Mouse (Mus musculus) spleen, postnatal 4 days (tissue): Measurements from ENCODE around the gene Ephb1.

Source experiments
- DNase-seq, 2 experiments: peaks; one replicate each; pipeline ENCODE4 v3.0.0; 2022; ENCODE audit warnings: low spot score in 2 of 2

Ephb1 gene

DNA sequence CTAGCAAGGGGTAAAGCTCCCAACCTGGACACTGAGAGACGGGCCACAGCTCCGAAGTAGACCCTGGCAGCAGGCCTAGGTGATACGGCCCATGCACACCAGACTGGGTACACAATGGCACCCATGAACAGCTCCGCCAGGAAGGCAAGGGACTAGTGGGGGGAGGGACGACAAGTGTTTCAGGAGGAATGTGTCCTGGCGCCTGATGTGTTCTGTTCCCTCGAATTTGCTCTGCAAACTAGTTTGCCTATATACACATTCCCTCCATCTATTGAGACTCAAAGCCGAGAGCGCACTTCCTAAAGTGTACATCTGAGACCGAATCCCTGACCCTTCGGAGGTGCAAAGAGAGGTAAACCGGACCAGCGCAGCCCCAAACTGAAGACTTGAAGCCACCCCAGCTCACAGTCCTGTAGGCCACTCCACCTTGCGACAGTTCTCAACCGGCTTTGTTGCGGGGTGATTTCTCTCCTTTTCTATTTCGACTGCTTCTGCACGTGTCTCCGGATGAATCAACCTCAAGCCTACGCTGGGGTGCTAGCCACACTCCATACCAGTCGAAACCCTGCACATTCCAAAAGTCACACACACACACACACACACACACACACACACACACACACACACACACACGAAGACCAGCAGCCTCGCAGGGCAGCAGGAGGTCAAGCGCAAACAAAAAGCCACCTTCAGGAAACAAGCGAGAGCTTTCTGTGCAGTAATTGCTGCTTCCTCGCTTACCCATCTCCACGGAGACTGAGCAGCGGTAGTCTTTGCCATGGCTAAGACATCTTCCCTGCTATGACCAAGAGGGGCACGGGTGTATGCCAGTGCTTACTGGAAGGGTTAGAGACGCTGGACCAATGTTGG is 2.1 kb downstream of the Ephb1 start:
- no peak for DNase-seq

DNA sequence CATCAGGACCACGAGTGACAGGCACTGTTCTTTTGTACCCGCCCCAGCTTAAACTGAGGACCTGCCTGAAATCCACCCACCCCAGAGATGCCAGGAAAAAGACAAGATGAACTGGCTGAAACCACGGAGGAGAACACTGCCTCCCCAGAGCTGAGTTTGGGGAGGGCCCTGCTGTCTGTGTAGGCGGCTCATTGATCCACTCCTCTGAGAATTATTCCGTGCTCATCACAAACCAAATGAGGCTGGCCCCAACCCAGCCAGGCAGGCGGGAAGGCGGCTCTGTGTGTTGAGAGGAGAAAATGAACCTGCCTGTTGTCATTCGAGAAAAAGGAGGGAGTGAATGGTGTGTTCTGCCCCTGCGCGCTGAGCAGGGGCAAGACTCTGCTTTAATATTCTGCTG is 2.8 kb downstream of the Ephb1 start:
- no peak for DNase-seq

DNA sequence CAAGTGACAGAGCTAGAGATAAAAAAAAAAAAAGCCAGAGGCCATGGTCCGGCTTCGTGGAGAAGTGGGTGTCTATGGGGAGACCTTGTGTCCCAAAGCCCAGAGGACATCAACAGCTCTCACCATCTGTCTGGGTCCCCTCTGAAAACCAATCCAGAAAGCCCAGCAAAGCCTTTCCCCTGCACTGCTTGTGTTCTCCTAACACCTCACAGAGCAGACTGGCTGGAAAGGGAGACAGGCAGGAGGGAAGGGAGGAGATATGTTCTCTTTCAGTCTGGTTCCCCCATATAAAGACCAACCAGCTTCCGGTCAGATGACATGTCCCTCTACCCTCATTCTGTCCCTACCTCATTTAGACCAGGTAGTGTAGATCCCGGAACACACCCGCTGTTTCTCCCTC is 3.3 kb downstream of the Ephb1 start:
- DNase-seq: no peak

DNA sequence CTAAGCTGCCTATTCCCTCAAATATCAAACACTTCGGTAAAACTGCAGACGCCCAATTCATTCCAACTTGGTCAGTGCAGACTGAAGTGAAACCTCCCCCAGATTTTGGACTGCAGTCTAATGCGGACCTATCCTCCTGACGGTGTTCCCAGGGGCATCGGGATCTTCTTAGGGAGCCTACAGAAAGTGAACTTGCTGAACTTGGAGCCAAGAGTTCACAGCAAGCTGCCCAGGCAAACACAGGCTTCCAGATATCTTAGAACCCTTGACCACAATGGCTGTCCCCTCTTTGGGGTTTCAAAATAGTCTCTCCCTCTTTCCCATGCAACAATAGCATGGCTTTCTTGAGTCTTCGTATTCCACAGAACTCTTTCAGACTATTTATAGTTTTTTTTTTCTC is 3.8 kb downstream of the Ephb1 start:
- no peak for DNase-seq

DNA sequence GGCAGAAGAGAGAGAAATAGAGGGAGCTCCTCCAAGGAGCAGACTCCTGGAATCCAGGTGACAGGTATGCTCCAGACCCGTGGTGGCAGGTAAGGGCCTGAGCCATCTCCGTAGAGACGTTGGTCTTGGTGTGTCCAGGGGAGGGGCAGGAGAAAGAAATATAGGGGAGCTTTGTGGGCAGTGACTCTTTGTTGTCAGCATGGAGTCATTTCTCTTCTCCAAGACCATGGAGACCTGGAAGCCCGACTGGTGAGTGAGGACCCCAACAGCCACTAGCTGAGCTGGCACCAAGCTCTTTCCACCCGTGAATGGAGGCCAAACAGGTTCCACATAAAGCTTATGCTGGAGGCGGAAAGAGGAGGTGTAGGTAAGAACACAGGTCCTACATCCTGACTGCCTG is 4.4 kb downstream of the Ephb1 start:
- DNase-seq: no peak

DNA sequence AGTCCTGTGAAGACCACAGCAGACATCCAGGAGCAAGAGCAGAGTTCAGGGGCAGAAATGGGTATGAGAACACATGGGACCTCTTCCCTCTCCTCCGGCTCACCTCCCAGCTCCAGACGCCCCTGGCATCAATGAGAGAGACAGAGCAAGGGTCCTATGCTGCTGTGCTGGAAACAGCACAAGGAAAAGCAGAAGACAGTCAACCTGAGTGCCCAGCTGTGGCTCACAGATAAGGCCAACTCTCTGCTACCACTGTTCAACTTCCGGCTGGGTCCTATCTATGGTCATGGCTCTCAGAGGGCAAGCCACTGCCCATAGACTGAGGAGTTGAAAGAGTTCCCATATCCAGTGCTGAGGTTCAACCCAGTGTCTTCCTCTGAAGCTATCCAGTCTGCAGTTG is 7.7 kb downstream of the Ephb1 start:
- DNase-seq: no peak

DNA sequence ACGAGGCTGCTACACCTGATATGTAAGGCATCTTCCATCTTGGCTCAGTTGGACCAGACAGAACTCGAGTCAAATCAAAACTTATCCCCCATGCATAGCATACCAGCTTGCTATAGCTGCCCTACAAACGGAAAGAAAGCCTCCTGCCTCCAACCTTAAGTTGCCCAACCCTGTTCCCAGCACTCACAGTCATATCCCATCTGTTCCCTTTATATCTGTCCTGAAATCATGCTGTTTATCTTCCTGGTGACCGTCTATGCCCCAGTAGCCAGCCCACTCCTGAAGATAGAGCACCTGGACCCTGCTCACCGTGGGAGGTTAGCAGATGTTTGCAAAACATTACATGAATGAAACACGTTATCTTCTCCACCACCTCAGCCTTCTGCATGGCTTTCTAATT is 9.0 kb downstream of the Ephb1 start:
- DNase-seq: no peak

DNA sequence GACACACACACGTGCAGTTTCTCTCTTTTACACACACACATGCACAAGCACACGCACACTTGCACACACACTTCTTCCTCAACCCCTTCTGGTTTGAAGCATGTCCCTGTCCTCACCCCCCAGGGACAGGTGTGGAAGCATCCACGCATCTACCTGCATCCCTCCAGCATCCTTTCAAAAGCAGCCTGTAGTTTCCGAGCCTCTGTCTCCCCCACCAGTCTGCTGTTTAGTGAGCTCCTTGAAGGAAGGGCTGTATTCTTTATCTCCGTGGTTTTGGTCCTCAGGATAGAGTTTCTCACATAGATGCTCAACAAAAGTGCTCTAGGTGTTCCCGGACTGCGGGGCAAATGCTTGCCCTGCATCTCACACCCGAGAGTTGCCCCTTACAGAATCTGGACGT is 9.4 kb downstream of the Ephb1 start:
- DNase-seq: no peak

DNA sequence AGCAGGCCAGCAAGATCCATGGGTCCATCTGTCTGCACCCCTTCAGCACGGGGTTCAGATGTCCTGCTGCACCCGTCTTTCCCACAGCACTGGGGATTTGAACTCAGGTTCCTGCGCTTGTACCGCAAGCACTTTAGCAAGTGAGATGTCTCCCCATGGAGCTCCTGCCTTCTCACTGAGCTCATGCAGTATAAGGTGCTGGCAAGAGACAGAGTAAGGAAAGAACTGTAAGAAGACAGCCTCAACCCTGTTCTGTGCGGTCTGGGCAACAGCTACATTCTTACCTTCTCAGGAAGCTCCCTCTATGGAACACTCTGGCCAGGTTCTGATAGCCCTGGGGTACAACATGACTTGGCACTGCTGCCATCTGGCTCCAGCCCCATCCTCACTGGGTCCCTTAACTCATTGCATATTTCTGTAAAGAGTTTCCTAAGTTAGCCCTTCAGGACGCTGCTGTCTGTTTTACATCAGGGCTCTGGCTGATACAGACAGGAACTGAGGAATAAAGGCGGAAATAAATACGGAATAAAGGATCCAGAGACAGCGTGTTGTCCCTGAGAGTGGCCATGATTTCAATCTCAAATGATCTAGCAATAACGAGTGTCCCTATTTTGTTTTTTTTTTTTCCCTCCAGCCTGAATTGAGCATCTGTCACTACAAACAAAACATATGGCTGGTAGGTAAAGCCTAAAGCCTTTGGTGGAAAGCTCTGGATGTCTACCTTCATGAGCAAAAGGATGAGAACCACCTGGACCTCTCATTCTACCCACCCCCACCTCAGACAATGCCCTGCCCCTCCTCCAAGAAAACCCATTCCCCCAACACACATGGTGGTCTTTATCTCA is 10.2 kb downstream of the Ephb1 start:
- no peak for DNase-seq

DNA sequence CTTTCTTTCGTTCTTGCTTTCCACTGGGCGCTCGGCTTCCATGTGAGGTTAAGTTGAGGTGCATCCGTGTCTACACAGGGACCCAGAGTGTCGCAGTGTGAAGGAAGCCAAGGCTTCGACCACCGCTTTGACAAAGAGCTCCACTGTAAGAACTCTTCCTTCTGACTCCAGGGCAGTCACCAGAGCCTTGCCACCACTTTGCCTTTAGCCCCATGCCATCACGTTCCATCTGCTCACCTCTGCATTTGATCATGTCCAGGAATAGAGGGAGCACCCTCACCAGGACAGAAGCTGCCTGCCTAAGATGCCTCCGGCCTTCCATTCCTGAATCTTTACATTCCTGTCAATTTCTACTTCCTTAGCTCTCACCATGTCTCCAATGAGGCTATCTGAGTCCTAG is 11.4 kb downstream of the Ephb1 start:
- DNase-seq: no peak

DNA sequence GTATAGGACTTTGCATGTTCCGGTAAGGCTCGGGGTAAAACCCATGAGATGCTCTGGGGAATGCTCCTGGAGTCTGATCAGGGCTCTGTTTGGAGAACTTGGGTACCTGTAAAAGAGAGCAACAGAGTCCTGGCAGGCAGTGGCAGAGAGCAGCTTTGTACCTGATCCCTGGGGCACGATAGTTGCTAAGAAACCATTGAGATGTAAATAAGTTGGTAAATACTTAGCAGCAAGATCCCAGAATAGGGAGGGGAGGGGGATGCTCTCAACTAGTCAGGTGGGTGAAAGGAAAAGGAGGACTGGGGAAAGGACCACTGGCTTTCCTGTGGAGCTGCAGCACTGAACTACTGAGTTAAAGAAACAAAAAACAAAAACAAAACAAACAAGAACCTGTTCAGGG is 12.5 kb downstream of the Ephb1 start:
- DNase-seq: no peak

DNA sequence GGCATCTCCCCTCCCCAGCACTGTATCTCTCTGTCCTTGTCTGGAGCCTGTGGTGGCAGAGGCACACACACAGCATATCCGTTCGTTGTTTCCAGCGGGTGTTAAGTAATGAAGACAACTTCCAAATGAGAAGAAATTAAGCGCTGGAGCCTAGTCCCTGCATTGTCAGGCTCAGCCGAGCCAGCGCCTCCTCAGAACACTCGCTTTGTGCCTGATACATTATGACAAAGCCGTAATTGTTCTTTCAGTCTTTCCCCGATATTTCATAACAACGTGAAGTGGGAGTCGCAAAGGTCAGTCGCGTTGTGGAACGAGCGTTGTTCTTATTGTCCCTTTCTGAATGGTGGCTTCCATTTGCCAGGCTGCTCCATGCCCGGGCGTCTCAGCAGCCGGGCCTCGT is 13.7 kb downstream of the Ephb1 start:
- no peak for DNase-seq

DNA sequence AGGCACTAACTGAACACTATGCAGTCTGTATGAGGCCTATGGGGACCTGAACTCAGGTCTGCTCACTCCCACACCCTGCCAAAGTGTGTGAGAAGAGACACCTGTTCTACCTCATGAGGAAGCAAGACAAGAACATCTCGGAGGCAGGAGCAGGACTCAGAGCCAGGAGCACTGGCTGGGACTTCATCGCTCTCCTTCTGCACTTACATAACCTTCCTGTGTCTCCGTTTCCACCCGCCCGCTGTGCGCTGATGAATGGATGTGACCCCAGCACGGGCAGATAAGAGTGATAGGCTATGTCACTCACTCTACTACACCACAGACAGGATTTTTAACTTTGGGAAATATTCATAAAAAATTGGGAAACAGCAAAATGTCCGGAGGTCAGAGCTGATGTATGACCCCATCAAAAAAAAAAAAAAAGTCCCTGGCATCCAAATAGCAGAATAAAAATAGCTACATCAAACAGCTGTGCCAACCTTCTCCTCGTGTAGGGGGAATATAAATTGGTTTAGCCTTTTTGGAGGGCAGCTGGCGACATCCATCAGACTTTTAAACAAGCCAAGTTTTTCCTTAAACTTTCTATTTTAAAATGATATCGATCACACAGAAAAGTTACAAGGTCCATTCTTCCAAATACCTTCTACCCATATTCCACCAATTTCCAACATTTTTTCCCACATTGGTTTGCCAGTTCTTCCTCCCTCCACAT is 18.8 kb downstream of the Ephb1 start:
- no peak for DNase-seq

DNA sequence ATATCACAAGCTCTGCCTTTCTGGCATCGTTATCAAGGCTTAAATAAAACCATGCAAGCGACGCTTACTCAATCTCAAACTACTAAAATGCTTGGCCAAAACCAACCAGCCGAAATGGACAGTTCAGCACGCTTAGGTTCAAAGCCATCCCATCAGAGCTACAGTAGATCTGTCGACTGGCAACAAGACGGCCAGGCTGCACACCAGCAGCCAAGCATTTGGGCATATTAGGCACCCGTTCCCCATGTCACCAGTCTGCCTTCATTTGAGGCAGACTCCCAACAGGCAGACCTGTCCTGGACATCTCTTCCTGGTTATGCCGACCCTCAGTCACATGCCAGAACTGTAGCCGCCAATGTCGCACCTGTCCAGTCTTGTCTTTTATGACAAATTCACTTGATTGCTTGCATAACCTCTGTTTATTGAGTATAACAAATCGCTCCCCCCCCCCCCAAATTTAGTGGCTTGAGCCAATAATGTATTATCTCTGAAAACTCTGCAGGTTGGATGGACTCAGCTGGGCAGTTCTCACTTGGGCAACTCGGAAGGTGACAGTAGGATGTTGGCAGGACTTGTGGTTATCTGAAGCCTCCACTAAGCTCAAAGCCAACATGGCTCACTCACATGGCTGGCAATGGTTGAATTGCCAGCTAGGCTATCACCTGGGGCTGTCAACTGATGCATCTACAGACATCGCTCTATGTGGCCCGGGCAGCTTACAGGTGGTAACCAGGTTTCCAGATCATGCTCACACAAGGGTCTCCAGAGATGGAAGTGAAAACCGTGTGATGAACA is 24.0 kb downstream of the Ephb1 start:
- DNase-seq: no peak

DNA sequence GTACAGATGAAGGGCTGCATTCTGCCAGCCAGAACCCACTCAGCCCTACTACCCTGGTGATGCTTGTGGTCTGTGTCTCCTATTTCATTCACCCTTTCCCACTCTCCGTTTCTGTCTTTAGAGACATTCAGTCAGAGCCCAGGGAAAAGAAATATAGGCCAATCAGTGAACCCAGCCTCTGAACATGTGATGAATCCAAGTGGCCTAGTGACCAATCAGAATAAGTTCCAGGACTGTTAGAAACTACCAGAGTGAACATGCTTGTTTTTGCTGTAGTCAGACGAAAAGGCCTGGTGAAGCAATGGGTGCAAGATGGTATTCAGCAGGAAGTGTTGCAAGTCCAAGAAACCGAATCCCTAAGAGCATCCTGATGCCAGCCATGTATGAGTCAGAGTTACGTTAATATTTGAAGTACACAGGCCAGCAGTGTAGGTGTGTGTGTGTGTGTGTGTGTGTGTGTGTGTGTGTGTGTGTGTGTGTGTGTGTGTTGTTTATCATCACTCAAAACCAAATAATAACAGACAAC is 26.8 kb downstream of the Ephb1 start:
- DNase-seq: no peak

DNA sequence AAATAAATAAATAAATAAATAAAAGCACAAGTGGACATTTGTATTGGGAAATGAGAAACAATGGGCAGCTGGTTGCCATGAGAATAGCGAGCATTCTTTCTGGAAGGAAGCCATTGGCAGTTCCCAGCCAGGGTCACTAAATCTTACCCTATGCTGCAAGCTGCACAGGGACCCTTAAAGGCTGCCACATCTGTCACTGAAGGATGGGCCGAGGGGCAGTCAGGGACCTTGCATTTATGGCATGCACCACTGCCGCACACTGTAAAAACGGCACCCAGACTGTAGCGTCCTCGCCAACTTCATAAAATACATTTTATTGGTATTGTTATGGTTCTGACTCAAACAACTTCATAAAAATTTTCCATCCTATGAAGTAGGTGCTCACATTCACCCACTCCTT is 39.1 kb downstream of the Ephb1 start:
- DNase-seq: no peak

DNA sequence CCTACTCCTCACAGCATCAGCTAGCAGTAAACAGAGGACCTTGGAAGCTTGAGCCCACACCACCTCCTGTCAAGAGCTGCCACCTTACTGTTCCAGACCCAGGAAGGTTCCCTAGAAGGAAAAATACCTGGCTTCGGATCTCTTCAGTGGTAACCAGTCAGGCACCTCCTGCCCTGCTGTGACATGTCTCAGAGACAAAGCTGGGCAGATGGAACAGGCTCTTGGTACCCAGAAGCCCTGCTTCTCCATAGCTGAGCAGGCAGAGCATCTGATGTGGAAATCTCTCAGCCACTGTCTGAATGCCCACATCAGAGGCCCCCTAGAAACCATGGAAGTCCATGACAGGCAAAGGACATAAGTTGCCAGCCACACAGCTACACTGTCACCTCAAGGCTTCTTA is 39.7 kb downstream of the Ephb1 start:
- no peak for DNase-seq

DNA sequence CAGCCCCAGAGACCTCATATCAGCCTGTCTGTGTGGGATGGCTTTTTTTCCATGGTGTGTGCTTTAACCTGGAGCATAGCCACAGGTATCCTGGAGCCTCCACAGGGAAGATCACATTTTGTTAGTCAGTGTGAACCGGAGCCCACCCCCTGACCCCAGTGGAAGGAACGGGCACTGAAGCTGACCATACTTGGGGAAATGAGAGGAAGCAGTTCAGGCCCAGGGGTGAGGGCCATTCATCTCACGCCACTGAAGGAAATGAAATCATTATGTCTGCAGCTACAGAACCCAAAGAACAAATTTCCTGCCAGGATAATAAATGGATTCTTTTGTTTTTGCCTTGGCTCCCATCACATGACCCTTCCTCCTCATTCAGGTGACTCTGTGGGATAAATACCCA is 44.1 kb downstream of the Ephb1 start:
- DNase-seq: no peak

DNA sequence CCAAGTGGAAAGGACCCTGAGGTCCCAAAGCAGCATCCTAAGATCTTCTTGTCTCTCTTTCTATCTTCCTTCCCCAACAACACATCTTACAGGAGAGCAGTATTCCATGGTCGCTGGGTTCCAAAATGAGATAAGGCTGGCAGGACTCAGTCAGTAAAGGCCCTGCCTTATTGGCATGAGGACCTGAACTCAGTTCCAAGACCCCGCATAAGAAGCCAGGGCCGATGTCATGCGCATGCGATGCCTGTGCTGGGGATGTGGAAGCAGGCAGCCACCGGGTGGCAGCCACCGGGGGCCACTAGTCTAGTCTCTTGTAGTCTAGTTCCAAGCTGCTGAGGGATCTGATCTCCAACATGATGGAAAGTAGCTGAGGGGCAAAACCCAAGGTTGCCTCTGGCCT is 45.2 kb downstream of the Ephb1 start:
- no peak for DNase-seq

DNA sequence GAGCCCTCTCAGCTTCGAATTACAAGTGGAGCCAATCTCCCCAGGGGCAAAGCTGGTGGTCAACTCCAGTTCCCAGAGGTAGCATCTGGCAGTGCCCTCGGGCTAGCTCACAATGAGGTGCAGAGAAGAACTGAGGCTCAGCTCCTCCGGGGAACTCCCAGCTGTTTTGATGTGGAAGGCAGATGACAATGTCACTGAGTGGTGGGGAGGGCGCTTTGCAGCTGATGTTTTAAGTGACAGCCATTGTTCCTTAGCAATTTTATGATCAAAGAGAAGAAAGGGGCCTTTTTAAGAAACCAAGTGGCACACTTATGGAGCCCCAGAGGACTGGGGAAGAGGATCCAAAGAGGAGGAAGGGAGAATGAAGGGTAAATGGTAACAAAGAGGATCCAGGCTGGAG is 46.8 kb downstream of the Ephb1 start:
- no peak for DNase-seq

DNA sequence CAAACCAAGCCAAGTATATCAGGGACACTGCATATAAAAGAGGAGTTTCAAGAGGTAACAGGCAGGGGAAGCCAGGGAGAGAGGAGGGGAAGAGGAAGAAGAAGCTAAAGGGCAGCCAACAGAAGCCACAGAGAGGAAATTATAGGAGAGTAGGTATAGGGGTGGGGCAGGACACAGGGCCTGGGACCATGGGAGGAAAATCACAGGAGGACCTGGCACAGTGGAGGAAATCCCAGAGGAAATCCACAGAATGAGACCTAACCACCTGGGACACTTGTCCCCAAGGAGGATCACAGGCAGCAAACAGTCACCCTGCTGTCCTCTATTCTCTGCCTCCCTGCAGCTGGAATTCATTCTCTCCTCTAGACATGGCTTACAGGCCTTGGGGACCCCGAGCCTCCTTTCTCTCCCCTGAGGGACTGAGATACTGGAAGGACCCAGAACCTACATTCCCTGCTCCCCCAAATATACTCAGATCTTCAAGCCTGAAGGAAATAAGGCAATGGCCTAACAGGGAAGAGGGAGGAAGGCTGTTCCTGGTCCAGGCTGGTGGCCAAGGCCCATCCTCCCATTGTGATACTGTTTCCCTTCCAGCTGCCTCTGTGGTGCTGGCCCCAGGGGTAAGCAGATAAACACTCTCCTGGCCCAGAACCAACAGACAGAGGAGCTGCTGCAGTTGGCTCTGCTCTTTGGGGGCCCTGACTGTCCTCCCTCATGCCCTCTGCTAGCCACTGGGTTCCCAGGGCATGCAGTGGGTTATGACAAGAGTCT is 47.7 kb downstream of the Ephb1 start:
- DNase-seq: no peak
